Mouse (Mus musculus) megakaryocyte, embryonic 14.5 days (primary cell): Measurements from ENCODE around the gene Faap20.

Experiments
- FLI1 ChIP-seq: IDR thresholded peaks from 2 replicates; pipeline ENCODE4 v1.6.1; 2012; ENCODE audit warnings: low read length, inconsistent platforms, mixed read lengths
- GATA1 ChIP-seq: IDR thresholded peaks from 3 replicates; pipeline ENCODE4 v1.6.1; 2012; ENCODE audit warnings: mixed read lengths, low read length, inconsistent platforms, borderline replicate concordance

DNA sequence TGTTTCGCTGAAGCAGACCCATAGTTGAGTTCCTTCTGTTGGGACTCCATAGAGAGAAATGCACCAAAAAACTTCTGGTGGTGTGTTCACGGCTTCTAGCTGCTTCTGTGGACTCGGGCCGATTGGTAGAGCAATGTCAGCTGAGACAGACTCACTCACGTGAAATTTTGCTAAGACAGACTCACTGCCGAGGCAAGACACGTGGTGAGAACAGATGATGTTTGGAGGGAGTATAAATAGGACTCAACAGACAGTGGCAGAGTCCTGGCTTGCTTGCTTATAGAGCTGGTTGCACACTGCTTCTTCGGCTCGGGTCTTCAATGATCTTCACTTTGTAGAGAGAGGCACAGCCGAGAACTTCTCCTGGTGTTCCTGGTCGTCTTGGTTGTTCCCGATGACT is 6.4 kb upstream of the Faap20 start:
- TF ChIP-seq GATA1 (no peak), FLI1 (no peak)
